Mouse (Mus musculus) thymus, adult 2 months (tissue): Measurements from ENCODE around the gene Dqx1.

Experiments
- CTCF ChIP-seq: fragments of 200-500 bp; IDR thresholded peaks from 2 replicates; pipeline ENCODE4 v1.5.1; 2012; ENCODE audit warnings: mild to moderate bottlenecking, control low read depth, low read length, moderate library complexity, borderline replicate concordance; ENCODE audit not compliant: control insufficient read depth, poor library complexity, insufficient read depth; ENCODE audit errors: extremely low read depth
- POLR2A ChIP-seq: fragments of 200-500 bp; IDR thresholded peaks from 2 replicates; pipeline ENCODE4 v1.6.1; 2012; ENCODE audit warnings: mild to moderate bottlenecking, low read length, control low read depth, moderate library complexity; ENCODE audit not compliant: control insufficient read depth, poor library complexity, insufficient read depth; ENCODE audit errors: extremely low read depth

DNA sequence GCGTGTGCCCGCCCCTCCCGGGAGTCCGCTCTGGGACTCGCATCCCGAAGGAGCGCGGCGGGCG is 12.4 kb downstream of the Dqx1 start, which contains the start of gene Tlx2:
- TF ChIP-seq CTCF (no peak), POLR2A (no peak)
